Mouse (Mus musculus): Measurements from ENCODE around the gene Cspg5. TPM values are rescaled to one million over a fixed set of nuclear protein-coding genes. Genes with fewer than 3 reads are reported as not detected.

Gene Cspg5
- 1 to 10 TPM; 3.4 to 4.0 TPM for total RNA-seq (2023)

GRCm38 (mm10) chr9:110243221-110243833 is at the start of gene Cspg5:
TSS of gene Cspg5 (plus strand) at chr9:110243783.

GRCm38 (mm10) chr9:110304969-110305651 is 61.5 kb downstream of the Cspg5 start, which contains the start of gene Elp6:
TSS of gene Elp6 (plus strand) at chr9:110305173.

Other genes with a start within 250 kb of the Cspg5 start
- gene Smarcc1, start 126.1 kb upstream of the Cspg5 start, total RNA-seq (2023), result 10 to 100 TPM; 71.6 to 77.3 TPM
- gene Dhx30, start 126.0 kb upstream of the Cspg5 start, total RNA-seq (2023), result 100 to 1,000 TPM; 159 to 173 TPM
- gene Elp6, start 61.4 kb downstream of the Cspg5 start, total RNA-seq (2023), result 1 to 10 TPM; 7.0 to 8.9 TPM
- 10 to 100 TPM; 58.4 to 71.9 TPM for gene Scap, start 89.5 kb downstream of the Cspg5 start, total RNA-seq (2023)
- gene Ptpn23, start 164.4 kb downstream of the Cspg5 start, total RNA-seq (2023), result 100 to 1,000 TPM in 1 of 2 experiments, 10 to 100 TPM in 1; 69.8 to 108 TPM
- gene Ngp, start 176.0 kb downstream of the Cspg5 start, total RNA-seq (2023), result 1 to 10 TPM; 2.0 to 4.5 TPM
- gene Klhl18, start 232.9 kb downstream of the Cspg5 start, total RNA-seq (2023), result 10 to 100 TPM; 45.1 to 57.1 TPM
- 1 to 10 TPM; 2.8 to 4.2 TPM for gene Kif9, start 233.2 kb downstream of the Cspg5 start, total RNA-seq (2023)